Mouse (Mus musculus): Measurements from ENCODE around the gene Hic2. TPM values are rescaled to one million over a fixed set of nuclear protein-coding genes. Genes with fewer than 3 reads are reported as not detected.

Gene Hic2
- polyA plus RNA-seq, 1 experiment from 2014 or later = 3.0 TPM

DNA sequence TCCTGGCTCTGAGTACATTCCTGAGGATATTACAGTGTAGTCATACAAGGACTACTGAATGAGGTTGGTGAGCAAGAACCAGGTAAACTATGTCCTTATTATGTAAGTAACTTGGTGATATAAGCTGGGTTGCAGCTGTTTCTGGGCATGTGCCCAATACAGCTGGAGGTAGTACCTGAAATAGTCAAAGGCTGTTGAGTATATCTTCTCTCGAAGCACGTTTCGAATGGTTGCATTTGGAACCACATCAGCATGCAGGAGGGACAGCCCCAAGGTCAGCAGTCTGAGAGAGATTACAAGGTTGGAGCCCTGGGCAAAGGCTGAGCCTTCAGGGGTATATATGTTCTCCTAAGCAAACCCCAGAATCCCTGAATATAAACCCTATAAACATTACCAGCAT, 67.4 kb downstream of the Hic2 start:
- Histone ChIP-seq H3K9ac (ENCODE audit: low read length) (no peak overlapping the region), H3K4me3 (ENCODE audit: control insufficient read depth in 1 of 2, insufficient read depth in 1 of 2, low read depth in 1 of 2, low read length in 2 of 2) (no peak overlapping the region), H3K4me2 (ENCODE audit: low read length) (no peak overlapping the region), H3K27me3 (ENCODE audit: control insufficient read depth, insufficient read depth, low read length) (no peaks in the 10 kb centered on the region), H3K27ac (replicated peaks in 1 of 2; ENCODE audit: control insufficient read depth in 1 of 2, insufficient read depth in 1 of 2, low read depth in 2 of 2, low read length in 2 of 2) (no peak overlapping the region), H3K4me1 (ENCODE audit: control insufficient read depth in 2 of 2, insufficient read depth in 2 of 2, low read length in 2 of 2) (no peaks in the 10 kb centered on the region), H3K9me3 (ENCODE audit: control insufficient read depth, low read length) (no peaks in the 10 kb centered on the region), H3K36me3 (ENCODE audit: control insufficient read depth, insufficient read depth, low read length) (peaks cover 82% of the 10 kb centered on the region)
- 77% methylated on average over 3 of the region's 3 CpGs for WGBS
- no peak for ATAC-seq (ENCODE audit: insufficient number of reproducible peaks, insufficient read depth, low FRiP score, low read depth)

GRCm38 (mm10) chr16:17303521-17304245, 70.3 kb downstream of the Hic2 start:
- H3K27ac ChIP-seq (replicated peaks in 1 of 2; ENCODE audit: control insufficient read depth in 1 of 2, insufficient read depth in 1 of 2, low read depth in 2 of 2, low read length in 2 of 2) = no peak overlapping the region
- 89% methylated on average over 5 of the region's 5 CpGs for WGBS
- H3K4me3 ChIP-seq (ENCODE audit: control insufficient read depth in 1 of 2, insufficient read depth in 1 of 2, low read depth in 1 of 2, low read length in 2 of 2) = no peak overlapping the region
- no peaks in the 10 kb centered on the region for H3K9me3 ChIP-seq (ENCODE audit: control insufficient read depth, low read length)
- H3K4me2 ChIP-seq (ENCODE audit: low read length) = no peak overlapping the region
- no peaks in the 10 kb centered on the region for H3K27me3 ChIP-seq (ENCODE audit: control insufficient read depth, insufficient read depth, low read length)
- no peak for ATAC-seq (ENCODE audit: insufficient number of reproducible peaks, insufficient read depth, low FRiP score, low read depth)
- H3K4me1 ChIP-seq (ENCODE audit: control insufficient read depth in 2 of 2, insufficient read depth in 2 of 2, low read length in 2 of 2) = no peaks in the 10 kb centered on the region
- no peak overlapping the region for H3K9ac ChIP-seq (ENCODE audit: low read length)
- peaks cover 79% of the 10 kb centered on the region for H3K36me3 ChIP-seq (ENCODE audit: control insufficient read depth, insufficient read depth, low read length)

GRCm38 (mm10) chr16:17307461-17307860, 74.1 kb downstream of the Hic2 start:
- Histone ChIP-seq H3K36me3 (ENCODE audit: control insufficient read depth, insufficient read depth, low read length) (peaks cover 82% of the 10 kb centered on the region), H3K4me2 (ENCODE audit: low read length) (no peak overlapping the region), H3K9ac (ENCODE audit: low read length) (no peak overlapping the region), H3K4me3 (ENCODE audit: control insufficient read depth in 1 of 2, insufficient read depth in 1 of 2, low read depth in 1 of 2, low read length in 2 of 2) (no peak overlapping the region), H3K4me1 (ENCODE audit: control insufficient read depth in 2 of 2, insufficient read depth in 2 of 2, low read length in 2 of 2) (no peaks in the 10 kb centered on the region), H3K9me3 (ENCODE audit: control insufficient read depth, low read length) (no peaks in the 10 kb centered on the region), H3K27ac (replicated peaks in 1 of 2; ENCODE audit: control insufficient read depth in 1 of 2, insufficient read depth in 1 of 2, low read depth in 2 of 2, low read length in 2 of 2) (no peak overlapping the region), H3K27me3 (ENCODE audit: control insufficient read depth, insufficient read depth, low read length) (no peaks in the 10 kb centered on the region)
- WGBS = 83% methylated on average over 5 of the region's 5 CpGs
- ATAC-seq (ENCODE audit: insufficient number of reproducible peaks, insufficient read depth, low FRiP score, low read depth) = no peak

GRCm38 (mm10) chr16:17309036-17309435, 75.7 kb downstream of the Hic2 start:
- no peak overlapping the region for H3K4me3 ChIP-seq (ENCODE audit: control insufficient read depth in 1 of 2, insufficient read depth in 1 of 2, low read depth in 1 of 2, low read length in 2 of 2)
- no peaks in the 10 kb centered on the region for H3K4me1 ChIP-seq (ENCODE audit: control insufficient read depth in 2 of 2, insufficient read depth in 2 of 2, low read length in 2 of 2)
- H3K4me2 ChIP-seq (ENCODE audit: low read length) = no peak overlapping the region
- H3K27ac ChIP-seq (replicated peaks in 1 of 2; ENCODE audit: control insufficient read depth in 1 of 2, insufficient read depth in 1 of 2, low read depth in 2 of 2, low read length in 2 of 2) = no peak overlapping the region
- peaks cover 79% of the 10 kb centered on the region for H3K36me3 ChIP-seq (ENCODE audit: control insufficient read depth, insufficient read depth, low read length)
- H3K9ac ChIP-seq (ENCODE audit: low read length) = no peak overlapping the region
- no peak for ATAC-seq (ENCODE audit: insufficient number of reproducible peaks, insufficient read depth, low FRiP score, low read depth)
- WGBS = 89% methylated on average over 10 of the region's 10 CpGs
- H3K9me3 ChIP-seq (ENCODE audit: control insufficient read depth, low read length) = no peaks in the 10 kb centered on the region
- no peaks in the 10 kb centered on the region for H3K27me3 ChIP-seq (ENCODE audit: control insufficient read depth, insufficient read depth, low read length)

GRCm38 (mm10) chr16:17312531-17312930, 79.2 kb downstream of the Hic2 start:
- WGBS = 91% methylated on average over 5 of the region's 5 CpGs
- H3K36me3 ChIP-seq (ENCODE audit: control insufficient read depth, insufficient read depth, low read length) = peaks cover 89% of the 10 kb centered on the region

More at GRCm38 (mm10) chr16:17312531-17312930, 79.2 kb downstream of the Hic2 start:
- Histone ChIP-seq H3K4me2 (ENCODE audit: low read length) (no peak overlapping the region), H3K9ac (ENCODE audit: low read length) (no peak overlapping the region), H3K9me3 (ENCODE audit: control insufficient read depth, low read length) (no peaks in the 10 kb centered on the region), H3K27ac (replicated peaks in 1 of 2; ENCODE audit: control insufficient read depth in 1 of 2, insufficient read depth in 1 of 2, low read depth in 2 of 2, low read length in 2 of 2) (no peak overlapping the region), H3K4me3 (ENCODE audit: control insufficient read depth in 1 of 2, insufficient read depth in 1 of 2, low read depth in 1 of 2, low read length in 2 of 2) (no peak overlapping the region), H3K4me1 (ENCODE audit: control insufficient read depth in 2 of 2, insufficient read depth in 2 of 2, low read length in 2 of 2) (no peaks in the 10 kb centered on the region), H3K27me3 (ENCODE audit: control insufficient read depth, insufficient read depth, low read length) (no peaks in the 10 kb centered on the region)
- no peak for ATAC-seq (ENCODE audit: insufficient number of reproducible peaks, insufficient read depth, low FRiP score, low read depth)

Other genes starting within 250 kb of the Hic2 start
- 15.9 and 18.9 TPM in 2 replicates for gene Ypel1, start 163.9 kb upstream of the Hic2 start, polyA plus RNA-seq (2014; fragmentation: Nextera tagmentation; extraction: Ambion mirVana)
- 97.6 and 107 TPM in 2 replicates for gene Ppil2, start 122.3 kb upstream of the Hic2 start, polyA plus RNA-seq (2014; fragmentation: Nextera tagmentation; extraction: Ambion mirVana)
- 13.7 and 18.1 TPM in 2 replicates for gene 2610318N02Rik, start 108.4 kb upstream of the Hic2 start, polyA plus RNA-seq (2014; fragmentation: Nextera tagmentation; extraction: Ambion mirVana)
- gene Sdf2l1, start 101.2 kb upstream of the Hic2 start, polyA plus RNA-seq (2014; fragmentation: Nextera tagmentation; extraction: Ambion mirVana) = 26.4 and 32.4 TPM in 2 replicates
- 3.9 and 5.3 TPM in 2 replicates for gene Ydjc, start 89.0 kb upstream of the Hic2 start, polyA plus RNA-seq (2014; fragmentation: Nextera tagmentation; extraction: Ambion mirVana)
- 0.11 and 0.23 TPM in 2 replicates for gene Ccdc116, start 86.3 kb upstream of the Hic2 start, polyA plus RNA-seq (2014; fragmentation: Nextera tagmentation; extraction: Ambion mirVana)
- gene Ube2l3, start 30.9 kb upstream of the Hic2 start, polyA plus RNA-seq (2014; fragmentation: Nextera tagmentation; extraction: Ambion mirVana) = 276 and 285 TPM in 2 replicates
- gene Rimbp3, start 25.0 kb upstream of the Hic2 start, polyA plus RNA-seq (2014; fragmentation: Nextera tagmentation; extraction: Ambion mirVana) = 0.15 and 0.20 TPM in 2 replicates
- 7.2 and 7.3 TPM in 2 replicates for gene Tmem191c, start 42.5 kb downstream of the Hic2 start, polyA plus RNA-seq (2014; fragmentation: Nextera tagmentation; extraction: Ambion mirVana)
- gene Serpind1, start 97.8 kb downstream of the Hic2 start, polyA plus RNA-seq (2014; fragmentation: Nextera tagmentation; extraction: Ambion mirVana) = 0.66 and 0.75 TPM in 2 replicates
- gene Snap29, start 172.4 kb downstream of the Hic2 start, polyA plus RNA-seq (2014; fragmentation: Nextera tagmentation; extraction: Ambion mirVana) = 5.0 and 5.6 TPM in 2 replicates
- 36.3 and 40.5 TPM in 2 replicates for gene Pi4ka, start 172.7 kb downstream of the Hic2 start, polyA plus RNA-seq (2014; fragmentation: Nextera tagmentation; extraction: Ambion mirVana)
- 31.9 and 40.7 TPM in 2 replicates for gene Crkl, start 218.4 kb downstream of the Hic2 start, polyA plus RNA-seq (2014; fragmentation: Nextera tagmentation; extraction: Ambion mirVana)